Mouse (Mus musculus) liver, adult 2 months (tissue): Measurements from ENCODE around the gene Kncn.

ENCODE experiments used
- CTCF ChIP-seq: fragments of 200-500 bp; IDR thresholded peaks from 2 replicates; pipeline ENCODE4 v1.5.1; 2011; ENCODE audit warnings: low read depth, low read length, control low read depth
- POLR2A ChIP-seq: fragments of 200-500 bp; IDR thresholded peaks from 2 replicates; pipeline ENCODE4 v1.6.1; 2011; ENCODE audit warnings: low read length, control low read depth; ENCODE audit not compliant: insufficient read depth; ENCODE audit errors: extremely low read depth

DNA sequence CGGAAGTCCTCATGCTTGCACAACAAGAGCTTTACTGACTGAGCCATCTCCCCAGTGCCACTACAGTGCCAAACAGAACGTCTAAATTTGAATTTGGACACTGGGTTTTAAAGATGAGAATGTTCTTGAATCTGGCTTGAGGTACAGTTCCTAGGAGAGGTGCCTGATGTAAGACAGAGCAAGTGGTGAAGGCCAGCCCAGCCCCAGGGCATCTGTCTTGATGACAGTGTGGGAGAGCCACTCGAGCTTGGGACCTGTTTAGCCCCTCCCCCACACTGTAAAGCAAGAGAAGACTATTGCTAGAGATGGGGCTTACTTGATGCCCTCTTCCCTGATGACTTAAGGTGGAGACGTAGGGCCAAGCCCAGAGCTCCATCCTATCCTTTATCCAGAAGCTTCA lies 2.0 kb upstream of the Kncn start:
- TF ChIP-seq POLR2A (no peak), CTCF (no peak)
